Mouse (Mus musculus) liver, embryonic 16.5 days (tissue): ENCODE measurements around the gene Serpine2. TPM values are rescaled to one million over a fixed set of nuclear protein-coding genes. Genes with fewer than 3 reads are reported as not detected.
A peak's percentile ranks its signal among the peaks of the same experiment; 100 is the strongest.

Source experiments
- ATAC-seq: fragments of 200-750 bp; cut with Nextera tagmentation; 2 replicates; pipeline ENCODE4 v1.8.0; 2017; ENCODE audit warnings: low read depth, mild to moderate bottlenecking, moderate number of reproducible peaks, moderate library complexity
- H3K27ac ChIP-seq: fragments of 300-500 bp; sonication (generic); 2 replicates; pipeline ENCODE4 v1.5.1; 2014; ENCODE audit warnings: mild to moderate bottlenecking, low read length
- H3K27me3 ChIP-seq: fragments of 300-500 bp; sonication (generic); 2 replicates; pipeline ENCODE4 v1.6.1; 2014; ENCODE audit warnings: low read depth, low read length, mixed read lengths; ENCODE audit not compliant: control insufficient read depth, insufficient read depth
- H3K36me3 ChIP-seq: fragments of 300-500 bp; sonication (generic); 2 replicates; pipeline ENCODE4 v1.6.1; 2014; ENCODE audit warnings: mild to moderate bottlenecking; ENCODE audit not compliant: control insufficient read depth, insufficient read depth
- H3K4me1 ChIP-seq: fragments of 300-500 bp; sonication (generic); 2 replicates; pipeline ENCODE4 v1.6.1; 2014; ENCODE audit warnings: low read depth, low read length, mixed read lengths; ENCODE audit not compliant: control insufficient read depth
- H3K4me2 ChIP-seq: fragments of 300-500 bp; sonication (generic); 2 replicates; pipeline ENCODE4 v1.6.1; 2014; ENCODE audit warnings: low read depth, low read length, mixed read lengths
- H3K4me3 ChIP-seq: fragments of 300-500 bp; sonication (generic); 2 replicates; pipeline ENCODE4 v1.5.1; 2014; ENCODE audit warnings: low read depth, mild to moderate bottlenecking, low read length
- H3K9ac ChIP-seq: fragments of 300-500 bp; sonication (generic); 2 replicates; pipeline ENCODE4 v1.6.1; 2014; ENCODE audit warnings: low read depth, low read length
- H3K9me3 ChIP-seq: fragments of 300-500 bp; sonication (generic); replicated peaks from 2 replicates; pipeline ENCODE4 v1.6.1; 2016; ENCODE audit warnings: low read length; ENCODE audit not compliant: control insufficient read depth
- WGBS: fragments of 180-500 bp; shearing (Covaris S2); extraction: QIAGEN DNeasy Blood & Tissue Kit; methylation state at CpG from one replicate; pipeline ENCODE4 v1.1.7; 2014; ENCODE audit not compliant: insufficient replicate concordance; 5-methylcytosine and 5-hydroxymethylcytosine counted together
- polyA plus RNA-seq: library from polyadenylated mRNA; unstranded; fragments of >200 nt; fragmentation: Nextera tagmentation; extraction: Ambion mirVana; gene quantifications from 2 replicates; pipeline ENCODE4 v1.2.1, GENCODE M21; 2015

The Serpine2 gene
- polyA plus RNA-seq, 1 experiment from 2014 or later = 6.8 TPM

DNA sequence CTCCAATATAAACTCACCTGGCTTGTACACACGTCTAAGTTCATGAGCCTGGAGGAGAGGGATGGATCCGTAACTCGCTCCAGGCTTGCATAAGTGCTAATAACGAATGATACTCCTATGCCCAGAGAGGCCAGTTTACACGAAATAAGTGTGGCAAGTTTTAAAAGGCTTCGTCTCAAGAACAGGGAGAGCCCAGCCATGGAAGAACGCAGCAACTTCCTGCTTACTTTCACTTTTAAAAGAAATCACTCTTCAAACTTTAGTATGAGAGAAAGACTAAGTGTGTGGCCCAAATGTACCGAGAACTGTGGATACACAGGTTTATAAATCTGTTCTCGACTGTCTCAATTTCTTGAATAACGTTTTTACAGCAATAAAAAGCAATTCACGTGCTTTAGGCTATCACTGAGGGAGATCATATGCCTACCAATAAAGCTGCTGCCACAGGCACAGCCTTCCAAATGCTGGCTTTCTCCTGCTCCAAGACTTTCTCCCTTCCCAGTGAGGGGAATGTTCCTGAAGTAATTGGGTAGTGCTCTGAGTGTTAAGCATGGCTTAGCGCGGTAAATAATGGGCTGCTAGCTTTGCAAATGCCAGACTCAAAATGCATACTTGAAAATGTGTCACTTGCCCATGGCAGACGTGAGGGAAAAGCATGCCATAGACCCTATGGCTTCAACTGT is 36.9 kb downstream of the Serpine2 start:
- Histone ChIP-seq H3K36me3 (no peaks in the 10 kb centered on the region), H3K27ac (no peak overlapping the region), H3K9me3 (no peaks in the 10 kb centered on the region), H3K4me3 (no peak overlapping the region), H3K4me2 (peak overlapping the region; percentile 32; the same call in 1 of the 2 replicates), H3K9ac (no peak overlapping the region), H3K4me1 (no peaks in the 10 kb centered on the region), H3K27me3 (no peaks in the 10 kb centered on the region)
- 54% methylated on average over 14 of the region's 14 CpGs for WGBS
- no peak for ATAC-seq

DNA sequence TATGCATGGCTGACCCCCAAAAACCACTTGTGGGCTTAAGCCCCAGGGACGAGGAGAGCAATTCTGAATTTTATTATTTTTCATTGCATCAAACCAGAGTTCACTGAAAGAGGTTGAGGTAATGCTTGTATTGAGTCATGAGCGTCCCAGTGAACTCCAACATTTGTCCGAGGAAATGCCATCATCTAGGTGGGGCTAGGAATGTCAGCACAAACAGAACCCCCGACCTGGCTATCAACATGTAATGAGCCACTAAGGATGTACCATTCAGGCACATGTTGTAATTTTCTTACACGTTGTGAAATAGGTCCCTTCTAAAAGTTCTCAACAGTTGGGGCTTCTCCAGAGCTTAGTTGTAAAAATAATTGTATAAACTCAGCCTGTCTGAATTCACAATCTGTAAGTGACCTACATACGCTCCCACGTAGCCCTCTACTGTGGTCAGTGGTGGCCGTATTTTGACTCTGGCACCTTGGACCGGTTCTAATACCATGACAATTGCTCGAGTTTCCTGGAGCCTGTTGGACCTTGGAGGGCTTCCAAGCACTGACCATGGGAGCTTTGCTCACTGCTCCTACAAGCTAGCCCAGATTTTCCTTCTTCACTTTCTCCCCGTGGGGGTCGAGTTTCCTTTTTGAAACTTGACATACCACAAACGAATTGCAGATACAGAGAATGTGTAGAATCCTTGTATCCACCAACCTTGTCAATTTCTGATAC is 38.0 kb downstream of the Serpine2 start:
- H3K4me3 ChIP-seq = no peak overlapping the region
- no peaks in the 10 kb centered on the region for H3K27me3 ChIP-seq
- no peaks in the 10 kb centered on the region for H3K36me3 ChIP-seq
- H3K9me3 ChIP-seq = no peaks in the 10 kb centered on the region
- H3K4me2 ChIP-seq = no peak overlapping the region
- no peak for ATAC-seq
- no peak overlapping the region for H3K27ac ChIP-seq
- H3K4me1 ChIP-seq = no peaks in the 10 kb centered on the region
- 50% methylated on average over 13 of the region's 13 CpGs for whole genome bisulfite sequencing
- no peak overlapping the region for H3K9ac ChIP-seq

- H3K9ac ChIP-seq = no peak overlapping the region
- no peak overlapping the region for H3K4me2 ChIP-seq
- H3K4me3 ChIP-seq = no peak overlapping the region
- no peak overlapping the region for H3K27ac ChIP-seq
- H3K27me3 ChIP-seq = no peaks in the 10 kb centered on the region
- ATAC-seq = no peak
- no peaks in the 10 kb centered on the region for H3K9me3 ChIP-seq
- no peaks in the 10 kb centered on the region for H3K36me3 ChIP-seq
- WGBS = 73% methylated on average over 11 of the region's 11 CpGs
- no peaks in the 10 kb centered on the region for H3K4me1 ChIP-seq
Measured at GRCm38 (mm10) chr1:79819296-79819879, 41.6 kb downstream of the Serpine2 start.

- H3K36me3 ChIP-seq = no peaks in the 10 kb centered on the region
- H3K4me1 ChIP-seq = no peaks in the 10 kb centered on the region
- no peak overlapping the region for H3K9ac ChIP-seq
- H3K4me3 ChIP-seq = no peak overlapping the region
- ATAC-seq = no peak
- no peaks in the 10 kb centered on the region for H3K9me3 ChIP-seq
- H3K27me3 ChIP-seq = no peaks in the 10 kb centered on the region
- H3K4me2 ChIP-seq = no peak overlapping the region
- WGBS = 73% methylated on average over 3 of the region's 3 CpGs
- no peak overlapping the region for H3K27ac ChIP-seq
Measured at GRCm38 (mm10) chr1:79815446-79815845, 45.5 kb downstream of the Serpine2 start.

- Histone ChIP-seq H3K9ac (no peak overlapping the region), H3K4me2 (no peak overlapping the region), H3K36me3 (no peaks in the 10 kb centered on the region), H3K4me1 (no peaks in the 10 kb centered on the region), H3K9me3 (no peaks in the 10 kb centered on the region), H3K27me3 (no peaks in the 10 kb centered on the region), H3K4me3 (no peak overlapping the region), H3K27ac (no peak overlapping the region)
- no peak for ATAC-seq
- 65% methylated on average over 3 of the region's 3 CpGs for WGBS
Measured at GRCm38 (mm10) chr1:79809447-79809846, 51.5 kb downstream of the Serpine2 start.

DNA sequence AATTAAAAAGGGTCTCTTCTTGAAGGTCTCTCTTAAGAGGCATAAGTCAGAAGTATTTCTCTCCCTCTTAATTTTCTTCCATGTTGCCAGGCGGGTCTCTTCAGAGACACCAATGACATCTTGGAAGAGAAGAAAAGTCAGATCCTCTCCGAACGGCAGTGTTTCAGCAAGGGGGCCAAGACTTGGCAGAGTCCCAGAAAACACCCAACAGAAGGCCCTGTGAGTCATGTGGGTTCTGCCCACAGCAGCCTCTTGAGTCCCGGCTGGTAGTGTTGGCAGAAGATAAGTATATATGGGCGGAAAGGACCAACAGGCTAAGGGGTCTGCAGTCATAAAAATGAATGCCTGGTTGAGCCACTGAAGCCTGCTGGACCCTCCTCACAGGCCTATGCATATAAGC is 54.1 kb downstream of the Serpine2 start:
- Histone ChIP-seq H3K4me3 (no peak overlapping the region), H3K36me3 (no peaks in the 10 kb centered on the region), H3K9ac (no peak overlapping the region), H3K4me1 (no peaks in the 10 kb centered on the region), H3K27me3 (no peaks in the 10 kb centered on the region), H3K27ac (no peak overlapping the region), H3K9me3 (no peaks in the 10 kb centered on the region), H3K4me2 (no peak overlapping the region)
- WGBS = 37% methylated on average over 5 of the region's 5 CpGs
- ATAC-seq = no peak

- 39% methylated on average over 7 of the region's 7 CpGs for WGBS
- Histone ChIP-seq H3K9ac (no peak overlapping the region), H3K36me3 (no peaks in the 10 kb centered on the region), H3K27me3 (no peaks in the 10 kb centered on the region), H3K4me1 (no peaks in the 10 kb centered on the region), H3K9me3 (no peaks in the 10 kb centered on the region), H3K27ac (no peak overlapping the region), H3K4me3 (no peak overlapping the region), H3K4me2 (no peak overlapping the region)
- no peak for ATAC-seq
Measured at GRCm38 (mm10) chr1:79803614-79804013, 57.4 kb downstream of the Serpine2 start.

DNA sequence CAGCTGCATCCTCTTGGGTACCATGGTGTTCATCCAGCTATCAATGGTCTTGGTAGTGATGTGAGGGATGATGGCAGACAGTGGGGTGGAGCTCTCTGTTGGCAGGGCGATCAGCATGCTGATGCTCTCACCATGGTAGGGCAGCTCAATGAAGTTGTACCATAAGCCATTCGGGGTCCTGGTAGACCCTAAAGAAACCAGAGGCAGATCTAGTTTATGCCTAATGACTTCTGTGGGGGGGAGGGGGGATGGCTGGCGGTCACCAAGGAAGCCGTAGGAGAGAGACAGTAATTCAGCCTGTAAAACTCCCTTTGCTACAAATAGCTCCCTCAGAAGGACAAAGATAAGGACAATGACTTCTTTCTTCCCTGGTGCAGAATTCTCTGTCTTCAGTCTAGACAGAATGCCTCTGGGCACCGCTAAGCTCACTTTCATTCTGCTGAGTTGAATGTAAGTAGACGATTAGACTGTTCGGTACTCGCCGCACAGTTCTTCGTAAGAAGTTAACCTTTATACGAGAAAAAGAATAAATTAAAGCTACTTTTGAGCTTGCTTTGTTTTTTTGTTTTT is 58.0 kb downstream of the Serpine2 start:
- H3K9me3 ChIP-seq = no peaks in the 10 kb centered on the region
- 73% methylated on average over 11 of the region's 11 CpGs for WGBS
- H3K36me3 ChIP-seq = no peaks in the 10 kb centered on the region
- H3K4me3 ChIP-seq = no peak overlapping the region
- no peak for ATAC-seq
- H3K27ac ChIP-seq = no peak overlapping the region
- H3K9ac ChIP-seq = no peak overlapping the region
- H3K27me3 ChIP-seq = no peaks in the 10 kb centered on the region
- no peaks in the 10 kb centered on the region for H3K4me1 ChIP-seq
- H3K4me2 ChIP-seq = no peak overlapping the region

- no peaks in the 10 kb centered on the region for H3K27me3 ChIP-seq
- no peaks in the 10 kb centered on the region for H3K36me3 ChIP-seq
- ATAC-seq = no peak
- no peaks in the 10 kb centered on the region for H3K4me1 ChIP-seq
- no peak overlapping the region for H3K4me3 ChIP-seq
- WGBS = 38% methylated on average over 3 of the region's 3 CpGs
- H3K9ac ChIP-seq = no peak overlapping the region
- no peak overlapping the region for H3K27ac ChIP-seq
- H3K9me3 ChIP-seq = no peaks in the 10 kb centered on the region
- H3K4me2 ChIP-seq = no peak overlapping the region
Measured at GRCm38 (mm10) chr1:79797084-79797483, 63.9 kb downstream of the Serpine2 start.
